Mouse (Mus musculus) limb, embryonic 12.5 days (tissue): Measurements from ENCODE around the gene Bcan. TPM values are rescaled to one million over a fixed set of nuclear protein-coding genes. Genes with fewer than 3 reads are reported as not detected.

Experiments used
- ATAC-seq: fragments of 200-750 bp; cut with Nextera tagmentation; 2 replicates; pipeline ENCODE4 v1.8.0; 2017; ENCODE audit warnings: low read depth, moderate TSS enrichment; ENCODE audit not compliant: insufficient number of reproducible peaks, insufficient read depth, low FRiP score, low TSS enrichment
- H3K27ac ChIP-seq: fragments of 300-500 bp; sonication (generic); 2 replicates; pipeline ENCODE4 v1.5.1; 2016; ENCODE audit warnings: mild to moderate bottlenecking, moderate library complexity
- H3K27me3 ChIP-seq: fragments of 300-500 bp; sonication (generic); 2 replicates; pipeline ENCODE4 v1.6.1; 2016; ENCODE audit warnings: mild to moderate bottlenecking, moderate library complexity
- H3K36me3 ChIP-seq: fragments of 300-500 bp; sonication (generic); 2 replicates; pipeline ENCODE4 v1.6.1; 2016; ENCODE audit warnings: mild to moderate bottlenecking, moderate library complexity
- H3K4me1 ChIP-seq: fragments of 300-500 bp; sonication (generic); replicated peaks from 2 replicates; pipeline ENCODE4 v1.6.1; 2016
- H3K4me2 ChIP-seq: fragments of 300-500 bp; sonication (generic); 2 replicates; pipeline ENCODE4 v1.6.1; 2016; ENCODE audit warnings: mild to moderate bottlenecking, moderate library complexity
- H3K4me3 ChIP-seq: fragments of 300-500 bp; sonication (generic); replicated peaks from 2 replicates; pipeline ENCODE4 v1.5.1; 2016; ENCODE audit warnings: mild to moderate bottlenecking
- H3K9ac ChIP-seq: fragments of 300-500 bp; sonication (generic); replicated peaks from 2 replicates; pipeline ENCODE4 v1.6.1; 2016; ENCODE audit warnings: mild to moderate bottlenecking, moderate library complexity
- H3K9me3 ChIP-seq: fragments of 300-500 bp; sonication (generic); 2 replicates; pipeline ENCODE4 v1.6.1; 2016; ENCODE audit warnings: mild to moderate bottlenecking, moderate library complexity
- WGBS: fragments of 180-500 bp; shearing (Covaris S2); methylation state at CpG from one replicate; pipeline ENCODE4 v1.1.7; 2016; 5-methylcytosine and 5-hydroxymethylcytosine counted together
- polyA plus RNA-seq: library from polyadenylated mRNA; unstranded; fragments of >200 nt; fragmentation: Nextera tagmentation; extraction: Ambion mirVana; gene quantifications from 2 replicates; pipeline ENCODE4 v1.2.1, GENCODE M21; 2016

The Bcan gene
- polyA plus RNA-seq, 1 experiment from 2014 or later = 0.13 TPM

DNA sequence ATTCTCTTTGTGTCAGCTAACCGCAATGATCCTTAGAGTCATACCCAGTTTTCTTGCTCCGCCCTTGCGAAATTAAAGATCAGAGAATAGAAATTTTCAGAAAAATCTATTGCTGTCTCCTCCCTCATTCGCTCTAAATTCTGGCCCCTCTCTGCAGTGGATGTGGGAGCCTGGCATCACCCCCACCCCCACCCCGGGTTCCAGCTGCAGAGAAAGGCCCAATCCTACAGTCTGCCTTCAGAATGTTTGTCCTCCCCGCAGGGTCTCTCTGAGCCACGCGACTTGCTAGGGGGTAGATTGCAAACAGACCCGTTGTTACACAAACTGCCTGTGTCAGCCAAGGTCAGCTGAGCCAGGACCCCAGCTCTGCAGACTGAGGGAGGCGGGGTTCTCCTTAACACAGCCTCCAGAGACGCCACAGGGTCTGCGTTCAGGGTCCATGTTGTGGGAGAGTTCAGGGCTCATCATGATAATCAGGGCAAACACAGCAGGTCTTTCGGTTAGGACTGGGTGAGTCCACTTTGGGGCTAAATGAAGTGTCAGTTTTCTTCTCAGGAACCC is 50.0 kb downstream of the Bcan start:
- peak overlapping the region; percentile 68 for H3K4me3 ChIP-seq
- no peaks in the 10 kb centered on the region for H3K9me3 ChIP-seq
- H3K9ac ChIP-seq = peak overlapping the region; percentile 78
- no peak for ATAC-seq
- H3K36me3 ChIP-seq = peaks cover 34% of the 10 kb centered on the region
- peak overlapping the region; percentile 82 for H3K4me2 ChIP-seq
- peak overlapping the region; percentile 96 for H3K27ac ChIP-seq
- 3% methylated on average over 13 of the region's 13 CpGs for WGBS
- H3K4me1 ChIP-seq = peaks cover 70% of the 10 kb centered on the region
- H3K27me3 ChIP-seq = no peaks in the 10 kb centered on the region

DNA sequence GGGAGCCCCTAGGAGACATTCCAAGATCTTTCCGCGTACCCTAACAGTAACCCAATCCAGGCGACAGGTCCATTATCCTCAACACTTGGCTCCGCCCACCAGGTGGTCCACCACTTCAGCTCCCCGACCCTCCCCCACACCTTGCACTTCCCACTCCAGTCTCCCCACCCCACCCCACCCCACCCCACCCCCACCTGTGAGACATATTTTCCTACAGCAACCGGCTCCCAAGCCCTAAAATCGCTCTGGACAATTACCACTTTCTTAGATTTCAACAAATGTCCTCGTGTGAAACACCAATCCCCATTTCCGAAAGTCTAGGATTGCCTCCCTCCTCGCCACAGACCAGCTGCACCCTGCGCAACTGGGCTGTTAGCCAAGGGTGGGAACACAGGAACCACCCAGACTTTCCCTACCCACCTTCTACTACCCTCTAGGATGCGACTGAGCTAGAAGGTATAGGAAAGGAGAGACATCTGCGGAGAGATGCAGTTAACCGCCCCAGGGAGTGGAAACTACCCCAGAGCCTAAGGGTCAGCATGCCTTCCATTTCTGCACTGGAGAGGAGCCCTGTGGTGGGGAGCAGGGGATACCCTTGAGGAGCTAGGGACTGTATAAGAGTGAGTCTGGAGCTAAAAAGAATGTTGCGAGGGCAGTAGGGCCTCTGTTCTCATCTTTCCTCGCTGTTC is 50.6 kb downstream of the Bcan start:
- H3K27ac ChIP-seq = peak overlapping the region; percentile 96
- peak; percentile 39 for ATAC-seq
- H3K4me2 ChIP-seq = peak overlapping the region; percentile 82
- peaks cover 76% of the 10 kb centered on the region for H3K4me1 ChIP-seq
- no peaks in the 10 kb centered on the region for H3K27me3 ChIP-seq
- peak overlapping the region; percentile 68 for H3K4me3 ChIP-seq
- WGBS = under 1% methylated on average over 16 of the region's 16 CpGs
- H3K9me3 ChIP-seq = no peaks in the 10 kb centered on the region
- H3K36me3 ChIP-seq = peaks cover 28% of the 10 kb centered on the region
- peak overlapping the region; percentile 78 for H3K9ac ChIP-seq

DNA sequence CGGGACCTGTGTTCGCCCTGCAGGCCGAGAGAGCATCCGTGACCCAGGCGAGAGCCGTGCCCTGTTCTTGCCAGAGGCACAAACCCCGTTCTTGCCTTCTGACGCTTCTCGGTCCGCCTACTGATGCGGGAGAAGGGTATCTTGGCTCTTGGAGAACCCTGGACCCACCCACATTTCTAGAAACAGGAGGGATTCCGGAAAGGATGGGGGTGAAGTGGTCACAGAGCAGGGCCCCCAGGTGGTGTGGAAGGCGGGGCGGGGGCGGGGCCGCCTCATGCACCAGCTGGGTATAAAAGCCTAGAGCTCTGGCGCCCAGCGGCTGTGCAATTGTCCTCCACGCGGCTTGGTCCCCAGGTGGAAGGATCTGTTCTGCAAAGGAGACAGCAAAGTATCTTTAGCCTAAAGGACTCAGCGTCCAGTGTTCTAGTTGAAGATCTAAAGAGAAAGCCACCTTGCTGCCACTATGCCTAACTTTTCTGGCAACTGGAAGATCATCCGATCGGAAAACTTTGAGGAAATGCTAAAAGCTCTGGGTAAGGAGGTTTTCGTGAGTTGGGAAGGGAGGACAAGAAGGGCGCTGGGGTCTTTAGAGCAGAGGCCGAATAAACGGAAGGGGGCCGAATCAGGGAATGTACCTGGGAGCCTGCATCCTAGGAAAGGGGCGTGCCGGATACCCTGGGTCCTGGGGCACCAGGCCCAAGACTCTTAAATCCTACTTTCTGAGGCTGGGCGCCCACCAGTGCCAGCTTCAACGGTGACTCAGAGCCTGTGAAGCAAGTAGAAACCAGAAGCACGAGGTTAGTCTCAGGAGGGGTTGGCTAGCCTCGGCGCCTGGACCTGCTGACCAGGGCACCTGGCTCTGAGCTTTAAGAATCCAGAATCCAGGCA is 51.4 kb downstream of the Bcan start, which contains the start of gene Crabp2:
Gene Crabp2 (plus strand): TSS at position 289 of the 888 bp plus-strand sequence.
- Histone ChIP-seq H3K27me3 (no peaks in the 10 kb centered on the region), H3K9me3 (no peaks in the 10 kb centered on the region), H3K4me3 (peak within 1 kb of the TSS; percentile 68), H3K27ac (peak within 1 kb of the TSS; percentile 96), H3K9ac (peak within 1 kb of the TSS; percentile 78), H3K36me3 (peaks cover 20% of the 10 kb centered on the region), H3K4me1 (peaks cover 81% of the 10 kb centered on the region), H3K4me2 (peak within 1 kb of the TSS; percentile 82)
- under 1% methylated on average over 35 of the region's 35 CpGs for WGBS
- ATAC-seq = peak; percentile 19; the same call in 1 of the 2 replicates

DNA sequence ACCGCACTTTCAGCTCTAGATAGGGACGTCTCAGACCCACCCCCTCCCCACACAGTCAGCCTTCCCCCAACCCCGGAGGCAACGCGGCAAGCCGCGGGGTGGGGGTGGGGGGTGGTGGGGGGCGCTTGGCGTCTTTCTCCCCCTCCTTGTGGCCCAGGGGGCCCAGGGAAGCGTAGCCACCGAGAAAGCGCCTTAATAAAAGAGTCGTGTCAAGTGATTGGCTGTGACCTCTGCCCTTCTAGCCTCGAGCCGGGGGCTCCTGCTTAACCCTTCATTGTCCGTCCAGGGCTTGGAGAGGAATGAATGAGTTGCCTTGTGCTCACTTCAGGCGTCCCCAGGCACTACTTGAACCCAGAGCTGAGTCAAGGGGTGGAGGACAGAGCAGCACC is 52.2 kb downstream of the Bcan start:
- Histone ChIP-seq H3K9me3 (no peaks in the 10 kb centered on the region), H3K9ac (peak overlapping the region; percentile 78), H3K36me3 (peaks cover 12% of the 10 kb centered on the region), H3K27me3 (no peaks in the 10 kb centered on the region), H3K4me3 (peak overlapping the region; percentile 68), H3K4me1 (peaks cover 81% of the 10 kb centered on the region), H3K27ac (peak overlapping the region; percentile 96), H3K4me2 (peak overlapping the region; percentile 82)
- WGBS = under 1% methylated on average over 17 of the region's 17 CpGs
- ATAC-seq = no peak

DNA sequence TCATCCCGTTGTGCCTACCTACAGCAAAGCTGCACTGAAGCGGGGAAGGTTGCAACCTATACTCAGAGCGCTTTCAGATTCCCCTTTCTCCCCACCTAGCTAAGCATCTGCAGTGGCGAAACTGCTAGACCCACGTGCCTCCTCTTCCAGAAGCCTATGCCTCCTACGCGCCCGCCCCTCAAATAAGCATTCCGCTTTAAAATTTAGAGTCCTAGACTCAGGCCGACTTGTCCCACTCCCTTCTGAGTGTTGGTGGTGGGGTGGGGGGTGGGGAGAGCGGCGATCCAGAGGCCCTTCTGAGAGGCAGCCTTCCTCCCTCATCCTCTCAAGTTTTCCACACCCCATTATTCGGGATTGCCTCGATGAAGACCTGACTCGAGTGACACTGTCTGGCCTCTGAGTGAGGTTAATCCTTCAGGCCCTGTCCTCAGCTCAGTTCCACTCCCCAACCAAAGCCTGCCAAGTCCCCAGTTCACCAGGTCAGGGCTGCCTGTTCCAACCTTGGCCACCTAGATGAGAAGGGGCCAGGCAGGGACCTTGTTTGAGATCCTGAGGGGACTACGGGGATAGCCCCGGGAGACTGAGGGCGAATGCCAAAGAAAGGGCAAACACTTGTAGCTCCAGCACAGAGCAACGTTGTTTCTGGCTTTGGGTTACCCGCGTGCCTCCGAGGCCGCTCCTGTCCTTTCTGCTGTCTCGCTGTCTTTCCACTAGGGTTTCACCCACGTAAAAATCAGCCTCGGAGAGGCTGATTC is 52.8 kb downstream of the Bcan start:
- Histone ChIP-seq H3K4me2 (peak overlapping the region; percentile 82), H3K27me3 (no peaks in the 10 kb centered on the region), H3K4me3 (peak overlapping the region; percentile 68), H3K9me3 (no peaks in the 10 kb centered on the region), H3K4me1 (peaks cover 75% of the 10 kb centered on the region), H3K36me3 (peaks cover 11% of the 10 kb centered on the region), H3K9ac (peak overlapping the region; percentile 78), H3K27ac (peak overlapping the region; percentile 96)
- 2% methylated on average over 26 of the region's 26 CpGs for WGBS
- ATAC-seq = no peak

DNA sequence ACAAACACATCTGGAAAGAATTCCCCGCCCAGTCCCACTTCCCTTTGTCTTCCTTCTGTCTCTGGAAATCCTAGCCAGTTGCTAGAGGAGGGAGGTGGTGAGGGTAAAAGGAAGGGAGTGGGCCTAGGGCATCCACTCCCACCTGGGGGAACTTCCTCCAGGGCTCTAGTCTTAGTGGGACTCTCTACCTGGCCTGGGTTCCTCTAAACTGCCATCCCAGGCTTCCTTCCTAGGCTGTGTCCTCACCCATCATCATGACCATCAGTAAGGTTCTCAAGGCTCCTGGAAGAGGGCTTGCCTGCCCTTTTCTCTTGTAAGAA is 53.5 kb downstream of the Bcan start:
- Histone ChIP-seq H3K4me3 (peak overlapping the region; percentile 68; the same call in 1 of the 2 replicates), H3K27ac (peak overlapping the region; percentile 96), H3K36me3 (peaks cover 12% of the 10 kb centered on the region), H3K27me3 (no peaks in the 10 kb centered on the region), H3K4me1 (peaks cover 68% of the 10 kb centered on the region), H3K9me3 (no peaks in the 10 kb centered on the region), H3K4me2 (peak overlapping the region; percentile 82), H3K9ac (peak overlapping the region; percentile 40; the same call in 1 of the 2 replicates)
- no peak for ATAC-seq
- 9% methylated on average over 1 of the region's 1 CpGs for WGBS

DNA sequence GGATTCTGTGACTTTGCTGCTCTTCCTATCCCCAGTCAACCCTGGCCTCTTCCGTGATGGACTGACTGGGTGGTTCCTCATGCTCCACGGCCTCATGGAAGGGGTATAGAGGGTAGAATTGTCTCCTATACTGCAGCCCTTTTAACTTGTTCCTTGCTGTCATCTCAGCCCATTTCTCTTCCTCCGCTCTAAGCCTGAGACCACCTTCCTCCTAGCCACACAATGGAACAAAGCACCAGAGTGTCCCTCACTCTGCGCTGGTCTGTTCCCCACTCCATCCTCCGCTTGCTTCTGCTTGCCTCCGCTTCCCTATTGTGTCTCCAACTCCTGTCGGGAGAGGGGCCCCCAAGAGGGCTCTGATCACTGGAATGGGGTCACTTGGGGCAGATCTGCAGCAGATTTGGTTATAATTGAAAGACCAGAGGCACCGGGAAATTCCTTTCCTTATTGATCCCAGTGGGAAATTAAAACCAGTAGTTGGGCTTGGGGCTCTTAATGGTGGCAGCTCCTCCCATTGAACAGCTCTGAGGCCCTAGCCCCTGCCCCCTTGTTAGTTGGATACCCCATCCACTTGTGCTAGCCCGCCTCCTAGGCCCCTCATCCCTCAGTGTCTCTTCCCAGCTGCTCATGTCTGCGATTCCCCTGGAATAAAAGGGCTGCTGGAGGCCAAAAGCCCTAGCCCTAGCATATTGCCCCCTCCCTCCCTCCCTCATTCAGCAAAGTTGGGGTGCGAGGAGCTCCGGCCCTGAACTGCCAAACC is 54.1 kb downstream of the Bcan start:
- Histone ChIP-seq H3K4me2 (peak overlapping the region; percentile 82), H3K27ac (peak overlapping the region; percentile 96), H3K27me3 (no peaks in the 10 kb centered on the region), H3K9ac (peak overlapping the region; percentile 40; the same call in 1 of the 2 replicates), H3K4me1 (peaks cover 62% of the 10 kb centered on the region), H3K36me3 (peaks cover 18% of the 10 kb centered on the region), H3K4me3 (peak overlapping the region; percentile 15; the same call in 1 of the 2 replicates), H3K9me3 (no peaks in the 10 kb centered on the region)
- no peak for ATAC-seq
- 8% methylated on average over 12 of the region's 12 CpGs for WGBS

DNA sequence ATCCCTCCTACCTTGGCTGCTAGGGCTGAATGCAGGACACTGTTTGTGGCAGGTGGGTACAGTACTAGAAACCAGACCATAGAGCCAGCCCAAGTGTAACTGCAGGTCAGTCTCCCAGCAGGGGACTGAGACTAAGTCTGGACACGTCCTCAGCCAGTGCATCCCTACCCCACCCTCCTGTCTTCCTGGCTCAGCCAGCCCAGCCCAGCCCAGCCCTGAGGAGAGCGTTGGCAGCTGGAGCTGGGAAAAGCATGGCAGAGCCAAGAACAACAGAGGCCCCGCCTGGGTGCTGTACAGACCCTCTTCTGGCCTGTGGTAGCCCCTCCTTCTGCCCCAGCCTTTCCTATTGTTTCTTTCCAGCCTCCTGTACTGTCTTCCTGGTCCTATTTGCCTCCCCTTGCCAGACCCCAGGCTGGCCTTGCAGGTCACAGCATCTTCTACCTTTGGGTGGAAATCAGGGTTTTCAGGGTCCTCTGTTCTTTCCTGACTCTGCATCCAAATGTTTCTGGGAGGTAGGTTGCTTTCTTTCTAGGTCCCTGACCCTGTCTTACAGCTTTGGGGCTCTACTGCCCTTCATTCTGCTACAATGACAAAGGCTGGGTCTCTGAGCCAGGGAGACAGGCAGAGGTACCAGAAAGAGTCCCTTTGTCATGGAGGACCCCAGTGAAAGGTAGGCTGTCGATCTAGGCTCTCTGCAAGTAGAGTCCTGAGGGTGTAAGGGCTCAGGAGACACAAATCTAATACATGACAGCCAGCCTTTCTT is 55.0 kb downstream of the Bcan start:
- no peak for ATAC-seq
- no peak overlapping the region for H3K4me3 ChIP-seq
- H3K36me3 ChIP-seq = peaks cover 27% of the 10 kb centered on the region
- WGBS = 19% methylated on average over 4 of the region's 4 CpGs
- peak overlapping the region; percentile 96 for H3K27ac ChIP-seq
- H3K9ac ChIP-seq = peak overlapping the region; percentile 8; the same call in 1 of the 2 replicates
- no peaks in the 10 kb centered on the region for H3K27me3 ChIP-seq
- no peaks in the 10 kb centered on the region for H3K9me3 ChIP-seq
- 0 out of 2 replicates have a peak overlapping the region, but pooled peaks have one; percentile 82 for H3K4me2 ChIP-seq
- H3K4me1 ChIP-seq = peaks cover 54% of the 10 kb centered on the region

DNA sequence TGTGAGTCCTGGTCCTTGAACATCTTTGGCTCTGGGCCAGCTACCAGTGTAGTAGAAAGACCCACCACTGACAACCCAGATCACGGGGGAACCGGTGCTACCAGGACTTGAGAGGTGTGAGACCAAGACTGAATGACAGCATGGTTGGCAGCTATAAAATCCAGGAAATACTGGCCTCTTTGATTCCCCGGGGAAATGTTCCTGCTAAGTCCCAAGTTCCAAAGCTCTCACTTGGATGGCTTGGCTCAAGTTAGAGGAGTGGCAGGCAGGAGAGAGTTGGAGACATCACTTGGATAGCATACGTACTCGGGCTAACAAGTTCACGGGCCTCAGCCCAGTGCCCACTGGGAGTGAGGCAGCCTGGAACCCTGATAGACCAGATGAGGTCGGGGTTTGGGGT is 56.4 kb downstream of the Bcan start:
- ATAC-seq = no peak
- 47% methylated on average over 7 of the region's 7 CpGs for WGBS
- no peak overlapping the region for H3K27ac ChIP-seq
- H3K4me2 ChIP-seq = no peak overlapping the region
- H3K9me3 ChIP-seq = no peaks in the 10 kb centered on the region
- peaks cover 47% of the 10 kb centered on the region for H3K4me1 ChIP-seq
- H3K9ac ChIP-seq = no peak overlapping the region
- H3K4me3 ChIP-seq = no peak overlapping the region
- no peaks in the 10 kb centered on the region for H3K27me3 ChIP-seq
- peaks cover 41% of the 10 kb centered on the region for H3K36me3 ChIP-seq
